Mouse (Mus musculus): ENCODE measurements around the gene Cdh18.
"Not testable (repeated sequence)": the region's sequence is repeated elsewhere in the genome, so short reads cannot be mapped to it uniquely, and the experiment has no call there.

Cdh18 gene

DNA sequence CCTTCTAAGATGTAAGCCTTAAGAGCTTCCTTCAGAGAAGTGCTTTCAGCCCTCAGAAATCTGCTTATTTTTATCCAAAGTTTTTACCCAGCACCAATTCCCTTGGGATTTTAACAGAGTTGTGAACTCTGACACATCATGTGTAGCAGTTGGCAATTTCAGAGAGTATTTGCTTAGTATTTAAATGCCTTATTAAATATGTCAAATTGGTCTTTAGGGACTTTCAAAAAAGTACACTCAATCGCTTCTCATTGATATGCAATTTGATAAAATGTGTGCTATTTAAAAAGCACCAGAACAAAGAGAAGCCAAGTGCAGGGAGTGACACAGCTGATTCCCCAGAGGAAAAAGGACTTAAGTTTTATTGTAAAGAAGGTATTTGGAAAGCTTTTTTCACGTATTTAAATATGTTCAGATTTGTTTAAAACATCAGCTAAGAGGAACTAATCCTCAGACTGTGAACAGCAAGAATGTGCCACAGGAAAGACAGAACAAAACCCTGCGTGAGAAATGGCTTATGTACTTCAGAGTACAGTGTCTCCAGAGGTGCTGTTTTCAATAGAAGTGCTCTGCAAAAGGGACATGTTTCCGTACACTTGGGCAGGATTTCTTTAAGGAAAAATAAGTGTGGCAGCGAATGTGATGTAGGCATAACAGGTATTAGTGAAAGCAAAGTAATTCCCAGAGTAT lies 709.1 kb downstream of the Cdh18 start:
- DNase-seq: no peak

DNA sequence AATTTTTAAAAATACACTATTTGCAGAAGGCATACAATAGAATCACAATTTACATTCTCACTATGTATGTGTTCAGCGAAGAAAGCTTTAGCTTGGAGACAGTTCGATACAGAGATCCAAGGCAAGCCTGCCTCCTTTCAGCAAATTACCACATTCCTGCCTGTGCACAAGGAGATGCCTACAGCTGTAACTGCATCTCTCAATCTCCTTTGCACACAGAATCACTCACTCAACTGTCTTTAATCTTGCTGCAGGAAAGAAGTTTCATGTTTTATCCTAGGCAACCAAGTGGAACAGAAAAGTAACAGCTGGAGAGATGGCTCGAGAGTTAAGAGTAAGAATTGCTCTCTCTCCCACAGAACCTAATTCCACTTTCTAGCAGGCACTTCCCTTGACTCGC lies 729.6 kb downstream of the Cdh18 start:
- no peak for DNase-seq

DNA sequence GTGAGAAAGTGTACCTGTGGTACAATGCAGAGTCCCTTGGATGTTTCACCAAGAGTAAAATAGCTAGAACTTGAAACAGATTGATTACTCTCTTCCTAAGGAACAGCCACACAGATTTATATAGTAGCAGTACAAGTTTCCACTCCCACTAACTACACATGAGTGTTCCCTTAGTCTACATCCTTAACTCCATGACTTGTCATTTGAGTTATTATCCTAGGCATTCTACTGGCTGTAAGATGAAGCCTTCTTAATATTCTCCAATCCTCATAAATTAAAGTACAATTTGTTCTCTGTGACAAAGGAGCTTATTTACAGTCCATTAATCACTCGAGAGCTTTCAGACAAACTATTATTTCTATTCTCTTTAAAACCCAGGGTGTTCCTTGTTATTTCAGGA lies 756.2 kb downstream of the Cdh18 start:
- no peak for DNase-seq

GRCm38 (mm10) chr15:23316766-23317165 lies 767.9 kb downstream of the Cdh18 start:
- DNase-seq: no peak

DNA sequence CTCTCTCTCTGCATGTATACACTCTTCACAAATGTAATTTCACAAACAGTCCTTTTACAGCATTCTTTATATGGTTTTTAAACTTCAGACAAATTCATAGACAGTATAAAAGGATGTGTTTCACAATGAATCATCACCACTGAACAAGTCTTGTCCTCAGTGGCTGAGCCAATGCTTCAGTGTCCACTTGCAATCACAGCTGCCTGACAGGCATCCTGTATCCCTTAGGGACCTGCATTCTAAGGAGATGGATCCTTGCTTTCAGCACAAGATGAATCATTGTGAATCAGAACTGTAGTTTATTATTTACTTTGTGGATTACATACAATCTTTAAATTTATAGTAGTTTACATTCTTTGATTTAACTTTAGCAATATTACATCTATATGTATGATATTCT lies 768.6 kb downstream of the Cdh18 start:
- DNase-seq: no peak

- DNase-seq: not testable (repeated sequence)
Measured at GRCm38 (mm10) chr15:23340338-23340737, 791.5 kb downstream of the Cdh18 start.

- DNase-seq: no peak
Measured at GRCm38 (mm10) chr15:23351078-23351477, 802.3 kb downstream of the Cdh18 start.

DNA sequence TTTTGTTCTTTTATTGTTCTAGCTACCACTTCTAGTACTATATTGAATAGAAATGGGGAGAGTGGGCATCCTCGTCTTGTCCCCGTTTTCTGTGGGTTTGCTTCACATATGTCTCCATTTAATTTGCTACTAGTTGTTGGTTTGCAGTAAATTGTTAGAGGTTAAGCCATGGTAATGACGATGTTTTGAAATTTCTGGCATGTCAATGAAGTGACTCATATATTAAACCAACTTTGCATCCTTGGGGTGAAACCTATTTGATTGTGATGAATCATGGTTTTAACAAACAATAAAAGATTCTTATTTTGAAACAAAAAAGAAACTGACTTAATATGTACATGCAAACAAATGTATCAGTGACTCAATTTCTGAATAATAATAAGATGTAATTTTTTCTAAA lies 817.5 kb downstream of the Cdh18 start:
- DNase-seq: no peak

DNA sequence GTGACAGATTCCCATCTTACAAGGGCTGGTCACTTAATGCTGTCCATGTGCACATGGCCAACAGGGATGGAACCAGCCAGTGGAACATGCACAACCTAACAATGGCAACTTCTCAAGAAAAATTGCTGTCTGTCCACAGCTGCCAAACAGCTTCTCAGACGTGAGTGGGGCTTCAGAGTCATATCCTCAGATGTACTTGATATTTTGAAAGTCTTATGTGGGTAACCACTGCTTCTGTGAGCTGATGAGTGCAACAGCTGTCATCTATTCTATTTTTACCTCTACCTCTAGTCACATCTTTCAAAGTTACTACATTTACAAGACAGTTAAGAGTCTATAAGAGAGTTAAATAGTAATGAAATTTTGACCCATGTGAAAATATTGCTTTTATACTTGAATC lies 818.9 kb downstream of the Cdh18 start:
- no peak for DNase-seq

DNA sequence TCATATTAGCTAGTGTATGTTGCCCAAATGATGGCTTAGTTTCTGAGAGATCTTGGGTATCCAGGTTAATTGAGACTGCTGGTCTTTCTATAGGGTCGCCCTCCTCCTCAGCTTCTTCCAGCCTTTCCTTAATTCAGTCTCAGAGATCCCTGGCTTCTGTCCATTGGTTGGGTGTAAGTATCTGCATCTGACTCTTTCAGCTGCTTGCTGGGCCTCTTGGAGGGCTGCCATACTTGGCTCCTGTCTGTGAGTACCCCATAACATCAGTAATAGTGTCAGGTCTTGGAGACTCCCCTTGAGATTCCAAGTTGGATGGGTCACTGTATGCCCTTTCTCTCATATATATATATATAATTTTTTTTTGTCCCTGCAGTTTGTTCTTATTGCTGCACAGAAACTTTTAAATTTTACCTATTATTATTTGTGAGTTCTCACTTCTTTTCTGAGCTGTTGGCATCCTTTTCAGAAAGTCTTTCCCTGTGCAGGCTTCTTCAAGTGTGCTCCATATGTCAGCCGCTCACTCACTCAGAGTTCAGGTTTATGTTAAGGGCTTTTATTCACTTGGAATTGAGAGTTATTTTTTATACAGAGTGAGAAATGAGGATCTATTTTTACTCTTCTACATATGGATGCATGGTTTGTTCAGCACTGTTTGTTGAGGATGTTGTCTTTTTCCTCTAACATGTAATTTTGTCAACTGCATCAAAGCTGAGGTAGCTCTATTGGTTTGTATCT lies 829.4 kb downstream of the Cdh18 start:
- no peak for DNase-seq

DNA sequence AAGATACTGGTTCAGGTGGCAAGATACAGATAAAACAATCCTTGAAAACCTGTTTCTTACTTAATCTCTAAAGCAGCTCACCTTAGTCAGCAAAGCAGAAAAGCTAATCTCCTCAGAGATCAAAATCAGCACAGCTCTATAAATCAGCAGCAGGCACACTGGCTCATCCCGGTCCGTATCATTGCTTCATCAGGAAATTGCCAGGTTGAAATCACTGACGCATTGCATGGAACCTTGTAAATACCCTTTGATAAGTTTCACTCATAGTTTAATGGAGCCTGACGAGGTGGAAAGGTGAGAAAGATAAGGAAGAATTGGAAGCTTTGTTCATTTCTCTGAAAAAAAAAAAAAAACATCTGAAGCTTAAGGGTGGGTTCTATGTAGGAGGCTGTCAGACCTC lies 837.0 kb downstream of the Cdh18 start:
- DNase-seq: no peak

DNA sequence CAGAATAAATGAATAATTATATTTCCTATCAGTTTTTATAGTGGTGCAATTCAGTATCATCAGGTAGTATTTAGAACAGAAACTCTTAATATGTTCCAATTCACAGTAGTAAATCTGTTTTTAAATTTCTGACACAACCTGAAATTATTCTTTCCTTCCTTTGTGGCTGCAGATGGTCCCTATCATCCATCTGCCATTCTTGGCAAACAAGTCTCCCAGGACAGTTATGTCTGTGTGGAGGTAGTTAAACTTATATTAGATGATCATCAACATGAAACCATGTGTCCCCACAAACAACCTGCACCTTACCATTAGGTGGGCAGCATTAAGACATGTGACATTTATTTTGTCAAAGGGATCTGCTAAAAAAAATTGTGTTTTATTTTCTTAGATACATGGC lies 847.8 kb downstream of the Cdh18 start:
- peak; percentile 42 for DNase-seq

DNA sequence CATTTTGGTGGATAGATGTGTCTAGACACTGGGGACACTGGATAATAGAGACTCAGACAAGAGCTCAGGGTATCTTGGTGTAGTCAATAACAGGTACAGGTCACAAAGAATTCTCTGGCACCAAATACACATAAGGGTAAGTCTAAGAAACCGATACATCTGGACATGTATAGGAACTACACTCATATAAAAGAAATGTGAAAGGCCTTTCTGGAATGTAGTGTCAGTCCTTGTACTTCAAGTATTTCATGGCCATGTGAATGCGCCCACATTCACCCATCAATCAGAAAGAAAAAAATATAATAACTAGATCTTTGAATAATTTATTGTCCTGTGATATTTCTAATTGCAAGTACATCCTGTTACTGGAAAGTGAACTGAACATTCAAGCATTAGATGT lies 855.0 kb downstream of the Cdh18 start:
- no peak for DNase-seq

- DNase-seq: no peak
Measured at GRCm38 (mm10) chr15:23408256-23408655, 859.4 kb downstream of the Cdh18 start.

GRCm38 (mm10) chr15:23416450-23417080 lies 867.7 kb downstream of the Cdh18 start:
- DNase-seq: peak; percentile 48

DNA sequence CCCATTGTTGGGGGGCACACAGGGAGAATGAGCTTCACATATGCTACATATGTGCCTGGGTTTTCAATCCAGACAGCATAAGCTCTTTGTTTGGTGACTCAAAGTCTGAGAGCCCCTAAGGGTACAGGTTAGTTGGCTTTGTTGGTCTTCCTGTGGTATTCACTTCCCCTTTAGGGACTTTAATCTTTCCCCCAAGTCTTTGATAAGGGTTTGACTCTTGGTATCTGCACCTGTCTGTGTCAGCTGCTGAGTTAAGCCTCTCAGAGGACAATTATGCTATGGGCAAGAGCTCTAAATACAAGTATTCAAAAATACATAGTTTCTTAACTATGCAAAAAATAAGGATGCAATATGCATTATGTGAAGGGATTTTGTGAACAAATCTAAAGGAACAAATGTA lies 869.3 kb downstream of the Cdh18 start:
- no peak for DNase-seq

GRCm38 (mm10) chr15:23420010-23420409 lies 871.2 kb downstream of the Cdh18 start:
- peak; percentile 84 for DNase-seq

- no peak for DNase-seq
Measured at GRCm38 (mm10) chr15:23430021-23430420, 881.2 kb downstream of the Cdh18 start.

DNA sequence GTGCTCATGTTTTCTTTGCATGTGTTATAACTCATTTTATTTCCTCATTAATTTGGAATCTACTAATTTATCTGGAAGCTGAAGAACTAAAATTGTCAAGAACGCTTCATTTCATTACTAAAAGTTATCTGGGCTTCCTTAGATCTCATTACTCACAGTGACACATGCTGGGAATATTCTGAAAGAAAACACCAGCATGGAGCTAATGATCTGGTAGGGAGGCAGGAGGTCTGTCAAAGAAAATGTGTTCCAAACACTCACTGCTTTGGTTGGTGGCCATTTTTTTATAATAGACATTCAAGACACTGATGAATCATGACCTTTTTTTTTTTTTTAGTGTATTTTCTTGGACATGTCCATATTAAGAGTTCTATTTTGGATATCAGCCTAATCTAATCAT lies 899.7 kb downstream of the Cdh18 start:
- no peak for DNase-seq

GRCm38 (mm10) chr15:23452098-23452625 lies 903.3 kb downstream of the Cdh18 start:
- no peak for DNase-seq

GRCm38 (mm10) chr15:23453331-23453730 lies 904.5 kb downstream of the Cdh18 start:
- DNase-seq: no peak

DNA sequence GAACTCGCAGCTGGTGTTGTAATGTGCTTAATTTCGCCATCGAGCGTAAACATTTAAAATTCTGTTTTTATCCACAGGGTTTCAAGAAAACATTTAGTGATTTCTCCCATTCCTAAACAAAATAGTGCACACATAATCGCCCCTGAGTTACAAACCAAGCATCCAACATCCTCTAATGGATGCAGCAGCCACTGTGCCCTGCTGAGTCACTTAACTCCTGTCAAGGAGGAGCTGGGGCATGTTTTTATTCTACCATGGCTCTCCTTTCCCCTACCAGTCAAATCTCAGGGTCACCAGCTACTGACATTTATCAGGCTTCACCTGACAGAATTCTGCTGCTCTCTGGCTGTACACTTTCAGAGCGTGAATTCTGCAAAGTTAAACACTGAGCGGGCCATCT lies 906.5 kb downstream of the Cdh18 start:
- no peak for DNase-seq

DNA sequence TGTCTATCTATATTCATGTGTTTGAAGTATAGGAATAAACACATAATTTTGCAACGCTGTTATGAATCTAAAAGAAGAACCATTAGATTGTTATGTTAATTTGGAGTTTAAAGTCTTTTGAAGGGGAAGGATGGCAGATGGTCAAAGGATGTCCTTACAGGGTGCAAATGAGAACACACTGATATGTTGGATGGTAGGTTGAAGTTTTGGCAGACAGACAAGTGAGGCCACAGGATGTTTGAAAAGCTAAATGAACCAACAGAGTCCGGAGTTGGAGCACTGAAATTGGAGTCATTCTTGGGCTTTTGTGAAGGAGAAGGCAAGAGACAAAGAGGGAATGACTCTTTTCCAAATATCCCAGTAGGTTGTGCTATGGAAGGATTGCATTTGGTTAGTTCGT lies 908.6 kb downstream of the Cdh18 start:
- DNase-seq: no peak
